Mouse (Mus musculus) lung, postnatal 36 days (tissue): ENCODE measurements at regions not wholly inside any gene's neighbourhood (a gene's known extent, or its start where the extent isn't known, plus 50 kb on each side); places are given as distances from the start of the nearest gene placed in this dataset.

Experiments
- DNase-seq: peaks from one replicate; pipeline ENCODE4 v3.0.0; 2022; ENCODE audit warnings: mixed read lengths

DNA sequence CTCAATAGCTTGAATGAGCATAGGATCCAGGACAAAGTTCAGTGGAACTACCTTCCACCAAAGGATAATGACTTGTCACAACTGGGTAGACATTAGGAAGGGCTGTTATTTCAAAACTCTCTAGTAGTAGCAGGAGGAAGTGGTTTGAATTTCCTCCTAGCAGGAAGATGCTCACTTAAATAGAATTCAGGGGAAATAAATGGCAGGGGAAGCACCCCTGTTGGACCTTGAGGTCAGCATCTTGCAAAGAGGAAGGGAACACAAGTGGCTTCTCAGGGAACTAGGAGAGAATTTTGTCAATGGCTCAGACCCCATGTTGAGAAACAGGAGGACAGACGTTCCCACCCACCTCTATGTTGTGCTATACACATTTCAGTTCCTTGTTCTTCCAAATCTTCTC is 178.4 kb upstream of the Jun start:
- peak; percentile 21 for DNase-seq

DNA sequence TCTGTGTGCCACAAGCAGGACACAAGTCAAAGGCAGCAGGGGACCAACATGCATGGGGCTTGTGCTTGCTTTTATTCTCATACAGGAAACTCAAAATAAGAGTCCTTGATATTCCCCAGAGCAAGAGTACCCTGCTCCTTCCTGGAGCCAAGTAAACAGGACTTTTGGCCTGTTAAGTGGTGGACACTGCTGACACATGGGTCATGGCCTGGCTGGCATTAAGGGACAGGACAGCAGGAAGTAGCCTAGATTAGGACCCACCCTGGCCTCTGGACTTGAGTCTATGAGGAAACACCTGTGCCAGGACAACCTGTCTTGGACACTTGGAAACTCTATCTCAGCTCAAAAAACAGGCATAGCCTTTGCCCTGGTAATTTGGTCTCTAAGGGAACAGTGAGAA is 181.0 kb upstream of the Jun start:
- peak; percentile 14 for DNase-seq

DNA sequence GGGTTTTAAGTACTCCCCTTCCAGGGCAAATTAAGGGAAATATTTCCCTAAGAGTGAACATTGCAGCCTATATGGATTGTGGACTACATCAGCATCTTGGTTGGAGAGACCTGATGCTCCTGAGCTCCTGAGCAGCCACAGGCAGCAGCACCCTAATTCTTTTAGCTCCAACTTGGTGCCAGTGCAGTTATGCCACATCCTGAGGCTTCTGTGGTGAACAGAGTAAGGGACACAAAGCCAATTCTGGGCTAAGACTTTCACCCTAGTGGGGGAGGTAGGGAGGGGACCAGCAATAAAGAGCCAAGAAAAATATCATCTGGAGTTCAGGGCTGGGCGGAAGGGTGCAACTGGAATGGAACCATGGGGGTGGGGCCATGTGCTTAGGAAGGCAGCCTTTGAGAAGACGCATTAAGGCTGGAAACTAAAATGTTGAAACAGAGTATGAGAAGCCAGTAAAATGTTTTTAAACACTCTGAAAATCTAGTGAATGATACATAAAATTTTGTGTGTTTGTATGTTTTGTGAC is 182.1 kb upstream of the Jun start:
- DNase-seq, result peak; percentile 27

DNA sequence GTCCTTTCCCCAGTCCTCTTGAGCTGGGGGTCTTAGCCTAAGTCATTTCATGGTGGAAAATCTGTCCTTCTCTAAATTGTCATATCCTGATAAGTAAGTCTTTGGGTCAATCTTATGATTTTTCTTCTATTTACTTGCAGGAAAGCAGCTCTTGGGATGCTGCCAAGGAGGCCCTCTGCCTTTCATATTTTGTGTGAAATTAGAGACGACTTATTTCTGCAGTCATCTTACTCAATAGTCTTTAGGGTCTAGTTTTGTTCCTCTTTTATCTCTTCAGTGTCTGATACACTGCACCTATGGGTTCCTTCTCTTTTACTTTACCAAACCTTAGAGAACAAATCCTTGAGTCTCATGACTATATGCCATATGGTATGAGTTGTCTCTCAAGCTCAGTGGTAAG is 196.0 kb upstream of the Jun start:
- no peak for DNase-seq

GRCm38 (mm10) chr4:95249031-95249430 is 197.0 kb upstream of the Jun start:
- no peak for DNase-seq

- no peak for DNase-seq
Observed at GRCm38 (mm10) chr4:95250083-95250482, 198.1 kb upstream of the Jun start.

GRCm38 (mm10) chr4:95269766-95270165 is 217.7 kb upstream of the Jun start:
- DNase-seq, result no peak

DNA sequence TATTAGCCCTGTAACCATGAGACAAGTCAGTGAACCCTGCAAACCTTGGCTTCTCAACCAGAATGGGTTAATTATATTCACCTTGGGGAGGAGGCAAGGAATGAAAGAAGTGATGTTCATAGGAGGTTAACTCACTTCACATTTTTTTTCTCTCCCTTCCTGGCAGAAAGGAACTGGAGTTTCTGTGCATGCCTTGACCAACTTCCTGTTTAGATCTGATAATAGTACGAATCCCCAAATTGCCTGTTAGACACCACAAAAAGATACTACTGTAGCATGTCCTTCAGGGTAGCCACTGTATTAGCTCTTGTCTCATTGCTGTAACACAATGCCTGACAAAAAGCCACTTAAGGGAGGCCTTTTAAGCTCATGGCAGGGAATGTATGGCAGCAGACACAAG is 218.4 kb upstream of the Jun start:
- DNase-seq, result no peak

DNA sequence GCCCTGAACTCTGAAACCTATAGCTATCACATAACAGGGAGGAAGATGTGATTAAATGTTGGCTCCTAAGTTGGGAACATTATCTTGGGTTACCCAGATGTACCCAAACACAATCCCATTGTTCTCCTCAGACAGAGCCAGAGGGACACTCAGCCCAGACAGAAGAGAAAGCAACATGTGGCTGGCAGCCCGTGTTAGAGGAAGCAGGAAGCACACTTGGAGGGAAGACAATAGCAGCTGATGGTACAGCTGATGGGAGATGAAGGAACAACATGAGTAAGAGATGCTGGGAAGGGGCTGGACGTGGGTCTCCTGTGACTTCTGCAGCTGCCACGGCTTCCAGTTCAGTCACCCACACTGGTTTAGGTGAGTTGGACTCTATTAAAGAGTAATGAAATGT is 224.2 kb upstream of the Jun start:
- peak; percentile 76 for DNase-seq

DNA sequence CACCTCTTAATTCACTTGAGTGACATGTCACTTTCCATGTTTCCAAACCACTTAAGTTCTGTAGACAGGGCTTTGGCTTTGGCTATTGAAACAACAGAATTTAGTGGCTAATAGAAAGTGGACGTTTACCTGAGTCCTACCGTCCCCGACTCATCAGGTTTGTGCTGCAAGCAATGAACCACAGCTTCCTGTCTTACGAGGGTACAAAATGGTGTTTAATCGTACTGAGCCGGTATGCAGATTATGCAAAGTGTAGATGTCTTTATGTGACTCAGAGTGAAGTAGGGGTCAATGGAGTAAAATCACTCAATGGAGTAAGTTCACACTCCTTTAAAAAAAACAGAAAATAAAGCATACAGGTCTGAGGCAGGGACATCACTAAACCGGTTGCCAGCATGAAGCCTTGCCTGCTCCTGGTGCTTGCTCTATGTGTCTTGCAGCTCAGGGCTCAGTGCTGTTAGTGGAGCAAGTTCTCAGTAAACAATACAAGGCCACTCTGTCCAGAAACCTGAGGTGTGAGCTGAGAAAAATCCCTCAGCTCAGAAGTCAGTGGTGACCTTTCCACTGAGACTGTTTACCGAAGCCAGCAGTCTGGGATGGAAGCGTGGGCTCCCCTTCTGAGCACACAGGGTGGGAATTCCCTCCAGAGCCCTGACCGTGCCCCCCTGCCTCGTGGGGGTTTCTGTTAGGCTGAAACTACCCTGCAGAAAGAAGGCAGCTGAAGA is 226.1 kb upstream of the Jun start:
- peak; percentile 39 for DNase-seq

- DNase-seq, result peak; percentile 69
Observed at GRCm38 (mm10) chr4:95278714-95279095, 226.7 kb upstream of the Jun start.

- DNase-seq, result peak; percentile 15
Observed at GRCm38 (mm10) chr4:95279200-95279599, 227.2 kb upstream of the Jun start.

GRCm38 (mm10) chr4:95282083-95282482 is 230.1 kb upstream of the Jun start:
- DNase-seq, result no peak

DNA sequence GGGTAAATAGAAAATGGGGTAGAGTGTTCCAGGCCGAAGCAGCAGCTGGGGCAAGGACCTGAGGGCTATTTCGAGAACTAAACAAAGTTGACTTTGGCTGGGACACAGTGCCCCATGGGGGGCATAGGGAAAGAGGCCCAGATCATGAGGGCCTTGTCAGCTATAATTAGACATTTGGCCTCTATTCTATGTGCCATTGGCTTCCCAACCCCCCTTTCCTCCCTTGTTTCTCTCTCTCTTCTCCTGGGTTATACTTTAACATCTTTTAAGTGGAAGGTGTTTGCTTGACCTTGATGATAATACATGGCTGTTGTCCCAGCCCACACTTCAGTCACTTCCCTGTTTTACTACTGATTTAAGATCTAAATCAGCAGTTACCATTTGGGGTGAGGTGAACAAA is 231.8 kb upstream of the Jun start:
- DNase-seq, result peak; percentile 67

DNA sequence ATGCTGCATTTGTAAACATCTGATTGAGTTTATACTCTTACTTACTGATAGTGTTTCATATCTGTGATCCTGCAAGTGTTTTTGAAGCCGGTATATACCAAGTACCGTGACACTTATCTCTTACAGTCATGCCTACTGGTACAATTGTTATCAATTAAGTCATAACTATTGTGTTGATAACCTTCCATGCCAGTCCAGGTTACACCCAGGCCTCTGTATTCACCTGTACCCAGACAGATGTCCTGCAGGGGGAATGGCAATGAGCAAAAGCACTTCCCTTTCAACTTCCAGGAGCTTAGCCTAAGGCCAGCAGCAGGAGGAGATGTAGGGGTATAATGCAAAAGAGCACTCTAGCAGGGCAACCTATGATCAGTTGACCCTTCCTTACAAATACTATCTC is 232.2 kb upstream of the Jun start:
- no peak for DNase-seq

DNA sequence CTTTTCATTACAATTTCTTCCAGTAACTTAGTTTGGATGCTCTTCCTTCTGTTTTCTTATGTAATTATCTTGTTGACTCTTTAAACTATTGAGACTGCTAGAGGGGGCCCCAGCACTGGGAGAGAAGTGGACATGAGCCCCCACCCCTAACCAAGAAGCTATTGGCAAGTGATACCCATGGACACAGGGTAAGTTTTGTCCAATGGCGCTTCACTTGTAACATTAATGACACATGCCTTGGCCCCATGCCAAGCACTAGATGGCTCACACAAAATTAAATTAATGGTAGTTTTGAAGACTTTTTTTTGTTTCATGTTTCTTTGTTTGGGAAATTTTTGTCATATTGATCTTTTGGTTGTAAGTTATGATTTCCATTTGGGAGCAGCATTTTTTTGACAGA is 232.7 kb upstream of the Jun start:
- no peak for DNase-seq

GRCm38 (mm10) chr4:95290321-95290720 is 238.3 kb upstream of the Jun start:
- peak; percentile 45 for DNase-seq

DNA sequence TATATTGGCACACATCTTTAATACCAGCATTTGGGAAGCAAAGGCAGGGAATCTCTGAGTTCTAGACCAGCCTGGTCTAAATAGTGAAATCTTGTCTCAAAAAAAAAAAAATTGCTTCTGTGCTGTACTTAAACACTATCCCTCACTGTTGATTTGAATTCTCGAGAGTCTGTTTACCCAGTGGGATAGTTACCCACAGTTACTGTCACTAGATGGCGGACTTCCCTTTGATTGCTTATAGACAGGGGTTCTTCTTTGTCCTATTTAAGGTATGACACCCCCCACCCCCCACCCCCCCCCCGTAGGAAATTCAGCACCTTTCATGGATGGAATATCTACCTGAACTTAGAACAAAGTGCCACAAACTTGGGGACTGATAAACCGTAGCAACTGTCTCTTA is 242.1 kb upstream of the Jun start:
- DNase-seq, result peak; percentile 56

DNA sequence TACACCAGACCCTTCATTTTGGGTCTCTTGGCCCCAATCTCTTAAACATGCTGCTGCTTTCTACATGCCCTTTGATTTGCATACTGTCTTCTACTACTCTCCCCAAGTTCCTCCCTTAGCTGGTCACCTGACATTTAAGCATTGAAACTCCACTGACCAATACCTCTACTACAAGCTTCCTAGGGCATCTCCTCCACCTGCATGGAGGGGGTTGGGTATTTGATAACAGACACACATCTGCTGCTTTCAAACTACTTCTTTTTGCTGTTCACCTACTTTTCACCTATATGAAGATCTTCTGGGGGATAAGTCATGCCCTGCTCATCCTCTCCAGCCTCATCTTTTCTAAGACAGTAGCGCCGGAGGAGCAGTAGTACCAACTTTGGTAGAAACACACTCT is 249.9 kb upstream of the Jun start:
- no peak for DNase-seq

GRCm38 (mm10) chr4:95303337-95303736 is 251.3 kb upstream of the Jun start:
- peak; percentile 51 for DNase-seq

DNA sequence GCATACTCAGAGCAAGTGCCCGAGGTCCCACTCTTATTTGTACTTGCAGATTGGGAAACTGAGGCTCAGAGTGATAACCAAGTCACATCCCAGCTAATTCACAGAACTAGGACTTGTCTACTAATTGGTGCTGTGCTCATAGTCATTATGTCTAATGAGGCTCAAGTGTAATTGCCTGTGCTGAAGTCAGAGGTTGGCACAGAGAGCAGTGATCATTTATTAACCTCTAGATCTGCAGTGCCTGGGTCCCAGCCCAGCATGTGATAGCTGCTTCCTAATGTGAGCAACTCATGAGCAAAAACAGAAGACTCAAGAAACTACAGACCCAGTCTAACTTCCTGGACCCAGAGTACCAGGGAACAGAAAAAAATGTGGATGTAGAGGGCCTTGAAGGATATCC is 252.0 kb upstream of the Jun start:
- DNase-seq, result no peak

- DNase-seq, result no peak
Observed at GRCm38 (mm10) chr4:95307134-95307533, 250.2 kb upstream of the Fggy start.

DNA sequence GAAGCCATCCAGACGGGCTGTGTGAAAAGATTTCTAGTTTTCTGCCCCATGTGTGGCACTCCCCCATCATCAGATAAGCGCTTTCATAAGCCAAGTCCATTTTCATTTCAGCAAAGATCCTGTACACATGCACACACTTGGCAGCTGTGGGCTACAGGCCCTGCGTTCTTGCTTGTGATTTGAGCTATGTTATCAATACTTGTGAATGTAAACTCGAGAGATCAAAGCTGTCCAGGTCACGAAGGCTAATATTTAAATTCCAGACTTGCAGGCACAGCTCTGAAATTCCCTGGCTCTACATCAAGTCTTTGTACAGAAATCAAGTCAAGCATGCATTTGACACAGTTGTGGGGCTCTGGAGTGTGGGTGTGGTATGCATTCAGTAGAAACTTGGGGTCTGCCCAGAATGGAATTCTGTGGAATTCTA is 248.8 kb upstream of the Fggy start:
- no peak for DNase-seq

GRCm38 (mm10) chr4:95310410-95310809 is 246.9 kb upstream of the Fggy start:
- DNase-seq, result peak; percentile 62

DNA sequence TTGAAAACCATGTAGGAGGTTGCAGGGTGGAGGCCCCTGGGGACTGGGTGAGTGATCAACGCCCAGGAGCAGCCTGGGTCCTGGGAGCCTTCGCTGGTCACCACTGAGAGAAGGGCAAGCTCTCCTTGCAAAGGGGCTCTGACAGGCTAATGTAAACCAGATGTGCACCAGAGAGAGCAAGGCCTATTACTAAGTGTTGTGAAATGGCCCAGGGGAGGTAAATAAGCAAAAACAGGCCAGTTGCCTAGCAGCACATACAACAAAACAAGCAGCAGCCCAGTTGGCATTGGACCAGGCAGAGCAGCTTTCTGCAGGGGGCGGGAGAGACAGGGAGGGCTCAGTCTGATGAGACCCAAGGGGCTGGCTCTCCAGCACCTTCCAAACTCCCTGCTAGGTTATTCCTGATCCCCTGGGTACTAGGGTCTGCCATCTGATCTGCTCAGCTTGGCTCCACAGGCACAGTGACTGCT is 239.5 kb upstream of the Fggy start:
- DNase-seq, result peak; percentile 88
